Mouse (Mus musculus): Measurements from ENCODE around the gene Pank4. TPM values are rescaled to one million over a fixed set of nuclear protein-coding genes. Genes with fewer than 3 reads are reported as not detected.

The Pank4 gene
- total RNA-seq, 2 experiments from 2014 or later = 37.6 to 39.8 TPM

DNA sequence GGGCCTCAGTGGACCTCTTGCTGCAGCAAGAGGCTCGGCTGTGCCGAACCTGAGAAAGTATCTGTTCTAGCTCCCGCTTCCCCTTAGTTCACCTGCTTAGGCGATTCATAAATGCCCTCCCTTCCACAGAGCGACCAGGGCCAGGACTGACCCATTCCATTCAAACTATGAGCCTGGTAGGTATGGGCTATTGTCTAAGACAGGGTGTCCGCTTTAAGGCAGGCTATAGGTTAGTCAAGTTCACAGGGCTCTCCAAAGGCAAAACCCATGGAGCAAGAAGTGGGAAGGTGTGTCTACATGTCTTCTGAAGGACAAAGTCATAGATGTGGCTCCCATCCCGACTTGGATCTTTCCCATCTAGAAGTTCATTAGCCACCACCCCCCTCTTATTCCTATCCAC is 1.2 kb upstream of the Pank4 start:
- intact Hi-C loops (cut with DNase I) = loop anchor here (10.0 kb wide), 1 partner anchor 282 kb away; the partner anchor contains the start of gene Faap20
- DNase-seq (ENCODE audit: low spot score in 2 of 2) = no peak

DNA sequence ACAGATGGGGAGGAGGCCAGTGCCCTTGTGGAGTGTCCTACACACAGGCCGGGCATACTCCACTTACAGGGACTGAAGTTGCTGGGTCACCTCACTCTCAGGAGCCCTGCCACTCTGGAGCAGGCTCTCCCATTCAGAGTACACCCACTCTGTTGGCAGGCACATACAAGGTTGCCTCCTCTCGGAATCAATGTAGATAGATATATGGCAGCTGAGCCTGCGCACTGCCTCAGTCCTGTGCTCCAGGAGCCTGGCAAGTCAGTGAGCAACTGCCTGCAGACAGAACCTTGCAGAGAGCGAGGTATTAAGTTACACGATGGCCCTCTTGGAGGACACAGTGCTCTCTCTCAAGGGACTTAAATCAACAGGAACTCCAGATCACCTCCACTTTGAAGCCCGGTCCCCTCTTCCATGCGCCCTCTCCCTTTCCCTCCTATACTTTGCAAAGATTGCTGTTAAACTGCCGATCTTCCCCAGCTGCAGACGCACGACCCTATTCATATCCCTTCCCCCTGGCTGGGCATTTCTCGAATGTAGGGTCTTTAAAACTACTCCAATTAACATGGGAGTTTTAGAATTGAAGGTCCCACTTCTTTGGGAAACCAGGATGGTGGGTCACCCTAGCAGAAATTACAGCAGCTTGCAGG is 610 bp upstream of the Pank4 start:
- intact Hi-C loops (cut with DNase I) = loop anchor here (10.0 kb wide), 1 partner anchor 281 kb away; the partner anchor contains the start of gene Faap20
- DNase-seq (ENCODE audit: low spot score in 2 of 2) = peak; percentile 49 to 71

DNA sequence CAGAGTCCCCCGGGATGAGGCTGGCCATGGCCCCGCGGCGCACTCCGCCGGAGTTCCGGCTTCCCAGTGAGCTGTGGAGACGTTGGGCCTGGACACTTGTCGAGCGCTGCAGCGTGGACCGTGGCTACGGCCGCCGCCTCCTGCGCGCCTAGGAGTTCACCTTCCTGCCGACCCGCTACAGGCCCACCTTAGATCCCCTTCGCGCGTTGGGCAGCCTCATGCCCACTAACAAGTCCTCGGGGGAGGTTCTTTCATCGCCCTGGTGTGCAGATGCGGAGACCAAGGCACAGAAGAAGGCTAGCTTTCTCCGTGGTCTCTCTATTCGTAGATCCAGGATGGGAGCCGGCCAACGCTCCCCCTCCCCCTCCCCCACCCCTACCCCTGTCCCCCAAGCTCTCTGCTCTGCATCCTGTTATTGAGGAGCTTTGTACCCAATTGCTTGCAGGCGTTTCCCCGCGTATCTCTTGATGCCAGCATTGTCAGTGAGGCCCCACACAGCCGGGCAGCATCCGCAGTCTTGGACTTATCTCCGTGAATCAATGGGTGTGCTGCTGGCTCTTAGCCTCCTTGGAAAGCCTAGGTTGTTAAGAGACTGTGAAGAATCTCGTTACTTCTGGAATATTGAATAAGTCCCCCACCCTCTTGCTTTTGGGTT is 785 bp downstream of the Pank4 start:
- no peak for DNase-seq (ENCODE audit: low spot score in 2 of 2)
- intact Hi-C loops (cut with DNase I) = loop anchor here (1.0 to 10.0 kb wide), 4 partner anchors 20 to 280 kb away; partner anchors contain the start of gene Faap20

DNA sequence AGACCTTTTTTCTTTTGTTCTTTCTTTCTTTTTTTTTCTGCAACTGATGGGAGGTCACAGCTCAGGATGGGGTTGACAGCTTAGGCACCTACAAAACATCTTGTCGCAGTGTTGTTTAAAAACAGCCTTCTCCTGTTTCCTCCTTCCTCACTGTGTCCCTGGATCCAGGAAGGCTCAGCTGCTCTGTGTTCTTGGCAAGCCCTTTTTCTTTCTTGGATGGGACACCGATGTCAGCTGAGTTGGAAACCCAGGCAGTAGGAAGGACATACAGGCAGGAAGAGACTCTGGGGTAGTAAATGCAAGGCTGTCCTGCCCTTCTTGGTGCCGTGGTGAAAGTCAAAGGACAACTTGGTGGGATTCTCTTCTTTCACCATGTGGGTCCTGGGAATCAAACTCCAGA is 1.9 kb downstream of the Pank4 start:
- intact Hi-C loops (cut with DNase I) = loop anchor here (2.0 to 10.0 kb wide), 2 partner anchors 49 to 279 kb away; partner anchors contain the start of gene Faap20
- no peak for DNase-seq (ENCODE audit: low spot score in 2 of 2)

DNA sequence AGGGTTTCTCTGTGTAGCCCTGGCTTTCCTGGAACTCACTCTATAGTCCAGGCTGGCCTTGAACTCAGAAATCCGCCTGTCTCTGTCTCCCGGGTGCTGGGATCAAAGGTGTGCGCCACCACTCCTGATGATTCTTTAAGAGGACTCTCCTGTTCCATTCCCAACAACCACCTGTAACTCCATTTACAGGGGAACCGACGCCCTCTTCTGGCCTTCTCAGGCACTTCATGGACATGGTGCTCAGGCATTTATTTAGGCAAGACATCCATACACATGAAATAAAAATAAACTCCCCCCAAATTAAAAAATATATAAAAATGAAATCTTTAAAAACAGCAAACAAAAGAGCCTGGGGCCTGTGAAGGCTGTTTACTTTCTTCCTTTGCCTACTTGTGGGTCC is 3.2 kb downstream of the Pank4 start:
- intact Hi-C loops (cut with DNase I) = loop anchor here (10.0 kb wide), 1 partner anchor 278 kb away; the partner anchor contains the start of gene Faap20
- peak in 1 of 2 experiments; percentile 69 for DNase-seq (ENCODE audit: low spot score in 2 of 2)

DNA sequence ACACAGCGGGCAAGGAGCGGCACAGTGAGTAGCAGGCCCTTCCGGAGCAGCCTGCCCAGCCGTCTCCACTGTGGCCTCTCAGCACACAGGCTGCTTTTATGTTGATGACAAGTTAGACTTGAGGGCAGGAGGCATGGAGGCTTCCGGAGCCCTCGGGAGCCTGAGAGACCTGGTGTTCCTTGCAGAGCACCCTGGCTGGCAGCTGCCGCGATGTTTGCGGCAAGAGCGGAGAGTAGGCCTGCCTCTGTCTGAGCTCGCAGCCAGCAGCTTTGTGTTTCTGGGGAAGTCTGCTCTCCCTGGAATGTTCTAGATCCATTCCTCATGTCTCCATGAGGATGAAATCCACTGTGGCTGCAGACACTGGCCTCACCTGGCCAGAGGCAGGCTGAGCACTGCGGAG is 8.6 kb downstream of the Pank4 start:
- DNase-seq (ENCODE audit: low spot score in 2 of 2) = no peak
- intact Hi-C loops (cut with DNase I) = no loop called here

DNA sequence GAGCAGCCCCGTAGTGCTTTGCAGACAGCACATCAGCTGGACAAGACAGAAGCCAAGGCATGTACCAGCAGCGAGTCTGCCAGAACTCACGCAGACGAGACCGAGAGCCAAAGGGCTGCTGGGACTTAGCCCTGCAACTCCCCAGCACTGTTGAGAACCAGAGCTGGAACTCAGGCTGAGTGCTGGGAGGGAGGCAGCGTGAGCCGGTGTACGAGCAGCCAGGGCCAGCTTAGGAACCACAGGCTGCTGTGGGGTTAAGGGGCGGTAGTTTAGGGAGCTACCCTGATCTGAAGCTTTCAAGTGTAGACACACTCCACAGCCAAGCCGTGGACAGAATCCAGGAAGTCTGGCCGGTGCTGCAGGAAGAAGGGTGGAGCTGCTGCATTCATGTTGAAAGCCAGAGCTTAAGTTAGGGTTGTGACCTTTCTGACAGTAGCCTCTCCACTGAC is 10.3 kb downstream of the Pank4 start:
- no peak for DNase-seq (ENCODE audit: low spot score in 2 of 2)
- intact Hi-C loops (cut with DNase I) = no loop called here

DNA sequence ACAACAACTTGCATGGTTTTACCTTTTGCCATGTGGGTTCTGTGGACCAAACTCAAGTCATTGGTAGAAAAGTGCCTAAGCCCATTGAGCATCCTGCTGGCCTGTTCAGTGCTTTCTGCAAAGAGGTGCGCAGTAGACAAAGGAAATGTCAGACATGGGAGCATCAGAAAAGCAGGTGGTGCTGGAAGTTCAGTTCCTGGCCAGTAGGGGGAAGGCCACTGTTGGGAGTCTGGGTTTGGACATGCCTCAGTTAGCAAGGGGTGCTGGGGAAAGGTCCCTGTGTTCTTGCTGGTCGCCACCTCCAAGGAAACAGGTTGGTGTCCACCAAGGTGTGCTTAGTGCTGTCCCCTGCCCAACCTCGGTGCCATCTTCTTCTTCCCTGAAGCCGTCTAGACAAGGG is 16.2 kb downstream of the Pank4 start:
- intact Hi-C loops (cut with DNase I) = loop anchor here (2.0 kb wide), 1 partner anchor 75 kb away; no protein-coding TSS in a partner anchor
- DNase-seq (ENCODE audit: low spot score in 2 of 2) = peak in 1 of 2 experiments; percentile 31

DNA sequence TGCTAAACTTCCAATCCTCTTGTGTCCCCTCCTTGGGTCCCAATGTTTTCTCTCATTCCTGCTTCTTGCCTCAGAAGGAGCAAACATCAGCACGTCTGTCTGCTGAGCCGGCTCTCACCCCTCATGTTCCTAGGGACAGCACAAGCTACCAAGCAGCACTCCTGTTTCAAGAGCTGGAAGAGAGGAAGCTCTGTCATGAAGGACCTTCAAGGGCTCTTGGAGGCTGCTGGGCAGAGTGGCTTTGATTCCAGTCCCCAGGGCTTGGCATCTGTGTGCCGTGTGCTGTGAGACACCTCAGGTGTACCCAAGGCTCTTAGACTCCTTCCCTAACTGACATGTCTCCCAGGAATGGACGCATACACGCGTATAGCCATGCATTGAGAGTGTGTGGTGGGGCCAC is 17.2 kb downstream of the Pank4 start:
- intact Hi-C loops (cut with DNase I) = loop anchor here (1.0 to 2.0 kb wide), 2 partner anchors 74 to 85 kb away; no protein-coding TSS in a partner anchor

DNA sequence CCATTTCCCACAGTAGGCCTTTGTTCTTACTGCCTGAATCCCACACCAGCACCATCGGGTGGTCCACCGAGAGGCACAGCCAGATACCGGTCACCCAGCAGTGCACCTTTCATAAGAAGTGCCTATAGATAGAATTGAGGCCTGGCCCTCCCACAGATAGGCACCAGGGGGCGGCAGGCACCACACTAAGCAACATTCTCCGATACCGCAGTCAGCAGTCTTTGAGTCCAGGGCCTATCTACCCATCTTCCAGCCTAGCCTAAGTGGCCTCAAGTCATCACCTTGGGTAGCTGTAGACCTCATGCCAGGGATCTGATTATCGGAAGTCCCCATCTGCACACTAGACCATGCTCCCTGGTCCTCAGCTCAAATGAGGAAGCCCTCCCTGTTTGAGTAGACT is 17.6 kb downstream of the Pank4 start:
- intact Hi-C loops (cut with DNase I) = loop anchor here (1.0 to 2.0 kb wide), 2 partner anchors 73 to 85 kb away; no protein-coding TSS in a partner anchor
- peak; percentile 80 to 86 for DNase-seq (ENCODE audit: low spot score in 2 of 2)

More for the DNA sequence above, 17.2 kb downstream of the Pank4 start:
- no peak for DNase-seq (ENCODE audit: low spot score in 2 of 2)

DNA sequence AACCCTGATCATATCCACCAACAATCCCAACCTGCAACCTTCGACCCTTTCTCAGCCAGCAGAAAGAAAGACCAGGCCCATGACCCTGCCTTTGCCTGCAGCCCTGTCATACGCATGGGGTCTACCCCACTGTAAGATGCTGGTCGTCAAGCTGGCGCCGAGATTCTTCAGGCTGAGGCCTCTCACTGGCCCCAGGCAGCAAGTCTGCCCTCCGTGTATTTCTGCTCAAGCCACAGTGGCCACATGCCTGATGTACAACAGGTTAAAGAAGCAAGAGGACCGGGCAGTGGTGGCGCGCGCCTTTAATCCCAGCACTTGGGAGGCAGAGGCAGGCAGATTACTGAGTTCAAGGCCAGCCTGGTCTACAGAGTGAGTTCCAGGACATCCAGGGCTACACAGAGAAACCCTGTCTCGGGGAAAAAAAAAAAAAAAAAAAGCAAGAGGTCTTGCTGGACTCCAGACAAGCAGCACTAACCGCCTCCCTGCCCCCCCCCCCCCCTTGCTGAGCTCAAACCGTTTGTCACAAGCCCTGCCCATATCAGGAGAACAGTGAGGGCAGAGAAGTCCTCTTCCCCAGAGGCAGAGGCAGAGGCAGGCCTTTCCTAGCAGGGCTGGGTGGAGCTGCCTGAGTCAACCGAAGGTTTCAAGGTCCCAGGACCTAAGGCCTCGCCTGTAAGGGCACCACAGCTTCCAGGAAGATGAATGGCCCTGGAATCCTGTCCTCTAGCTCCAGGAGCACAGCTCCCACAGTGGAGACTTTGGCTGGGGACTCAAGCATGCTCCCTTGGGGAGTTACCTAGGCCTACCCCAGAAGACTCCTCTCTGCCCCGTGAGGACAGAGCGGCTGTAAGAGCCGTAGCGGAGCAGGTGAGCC is 18.6 kb downstream of the Pank4 start:
- intact Hi-C loops (cut with DNase I) = no loop called here
- DNase-seq (ENCODE audit: low spot score in 2 of 2) = no peak

DNA sequence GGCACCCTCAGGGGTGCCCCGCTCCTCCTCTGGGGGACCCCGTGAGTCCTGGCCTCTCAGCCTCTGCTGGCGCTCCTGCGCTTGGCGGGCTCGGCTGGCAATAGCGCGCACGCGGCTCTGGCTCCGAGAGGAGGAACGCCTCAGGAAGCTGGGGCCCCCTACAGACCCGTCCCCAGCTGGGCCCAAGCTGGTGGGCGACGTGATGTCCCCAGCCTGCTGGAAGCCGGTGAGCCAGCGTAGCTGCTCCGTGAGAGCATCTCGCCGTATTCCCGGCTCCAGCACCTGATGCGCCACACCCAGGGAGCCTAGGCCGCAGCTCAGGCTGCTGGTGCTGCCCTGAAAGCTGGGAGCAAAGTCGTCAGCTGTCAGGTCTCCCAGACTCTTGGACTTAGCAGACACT is 19.8 kb downstream of the Pank4 start:
- DNase-seq (ENCODE audit: low spot score in 2 of 2) = no peak
- intact Hi-C loops (cut with DNase I) = no loop called here

DNA sequence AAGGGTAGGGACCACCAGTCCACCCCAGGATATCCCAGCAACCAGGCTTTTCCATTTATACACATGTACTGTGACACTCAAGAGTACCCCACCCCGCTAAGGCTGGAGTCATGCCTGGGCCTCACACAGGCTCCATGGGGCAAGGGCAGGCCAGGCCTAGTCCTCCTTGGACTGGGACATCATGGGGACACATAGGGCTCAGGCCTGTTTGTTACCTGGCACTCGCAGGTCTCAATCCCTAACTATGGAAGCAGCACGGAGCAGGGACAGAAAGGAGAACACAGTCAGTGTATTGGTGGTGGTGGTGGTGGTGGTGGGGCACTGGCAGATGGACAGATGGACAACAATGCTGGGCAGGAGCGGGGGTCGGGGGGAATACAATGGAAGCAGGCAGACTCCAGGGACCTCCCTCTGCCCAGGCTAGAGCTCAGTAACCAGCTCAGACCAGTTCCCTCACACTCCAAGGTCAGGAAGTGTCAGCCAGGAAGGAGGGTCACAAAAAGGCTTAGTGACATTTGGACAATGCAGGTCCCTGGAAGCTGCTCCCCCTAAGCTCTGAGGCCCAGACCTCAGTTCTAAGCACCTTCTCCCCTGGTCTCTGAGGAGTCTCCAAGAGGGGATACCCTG is 21.3 kb downstream of the Pank4 start:
- no peak for DNase-seq (ENCODE audit: low spot score in 2 of 2)
- intact Hi-C loops (cut with DNase I) = no loop called here

DNA sequence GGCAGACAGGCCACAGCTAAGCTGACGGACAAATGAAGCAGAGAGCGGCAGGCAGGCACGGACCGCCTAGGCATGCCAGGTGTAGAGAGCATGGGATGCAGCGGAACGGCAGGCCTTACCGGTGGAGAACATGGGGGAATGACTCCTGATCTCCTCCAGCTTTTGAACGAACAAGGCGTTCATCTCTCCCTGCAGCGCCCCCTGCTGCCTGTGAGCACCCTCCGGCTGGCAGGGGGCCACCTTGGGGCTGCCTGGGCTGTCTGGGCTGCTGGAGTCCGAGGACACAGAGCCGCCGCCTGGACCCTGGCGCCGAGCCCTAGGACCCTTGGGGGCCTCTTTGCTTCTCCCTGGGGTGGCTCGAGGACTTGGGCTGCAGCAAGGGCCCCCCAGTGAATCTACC is 22.2 kb downstream of the Pank4 start:
- intact Hi-C loops (cut with DNase I) = no loop called here
- peak; percentile 68 to 74 for DNase-seq (ENCODE audit: low spot score in 2 of 2)

DNA sequence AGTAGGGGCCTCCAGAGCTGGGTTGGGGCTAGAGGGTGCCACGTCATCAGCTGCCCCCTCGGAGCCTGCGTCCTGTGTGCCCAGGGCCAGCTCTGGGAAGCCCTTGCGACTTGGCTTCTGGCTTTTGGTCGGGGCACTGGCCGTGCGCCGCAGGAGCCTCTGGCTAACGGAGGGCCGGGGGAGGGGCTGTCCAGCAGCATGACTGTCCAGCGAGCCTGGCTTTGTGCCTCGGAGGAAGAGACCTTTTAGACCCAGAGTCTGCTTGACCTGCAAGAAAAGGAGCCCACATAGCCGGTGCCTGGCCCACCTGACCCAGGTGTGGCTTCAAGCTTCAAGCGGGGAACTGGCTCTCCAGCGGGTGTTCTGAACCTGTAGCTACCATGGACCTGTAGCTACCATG is 22.8 kb downstream of the Pank4 start:
- intact Hi-C loops (cut with DNase I) = no loop called here
- no peak for DNase-seq (ENCODE audit: low spot score in 2 of 2)

DNA sequence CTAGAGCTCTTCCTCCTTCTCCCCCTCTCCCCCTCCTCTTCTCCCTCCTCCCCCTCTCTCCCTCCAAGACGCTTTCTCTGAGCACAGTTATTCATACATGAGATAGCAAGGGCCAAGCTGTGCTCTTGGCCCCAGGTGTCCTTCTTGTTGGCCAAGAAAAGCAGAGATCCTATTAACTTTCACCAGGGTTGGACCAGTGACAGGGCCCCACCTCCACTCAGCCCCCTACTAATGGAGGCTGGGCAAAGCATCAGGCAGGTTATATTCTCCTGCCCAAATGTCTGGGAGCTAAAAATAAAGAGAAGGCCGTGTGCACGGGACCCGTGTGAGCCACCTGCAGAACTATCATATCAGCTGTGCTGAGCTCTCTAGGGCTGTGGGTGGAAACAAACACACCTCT is 31.0 kb downstream of the Pank4 start:
- intact Hi-C loops (cut with DNase I) = no loop called here

DNA sequence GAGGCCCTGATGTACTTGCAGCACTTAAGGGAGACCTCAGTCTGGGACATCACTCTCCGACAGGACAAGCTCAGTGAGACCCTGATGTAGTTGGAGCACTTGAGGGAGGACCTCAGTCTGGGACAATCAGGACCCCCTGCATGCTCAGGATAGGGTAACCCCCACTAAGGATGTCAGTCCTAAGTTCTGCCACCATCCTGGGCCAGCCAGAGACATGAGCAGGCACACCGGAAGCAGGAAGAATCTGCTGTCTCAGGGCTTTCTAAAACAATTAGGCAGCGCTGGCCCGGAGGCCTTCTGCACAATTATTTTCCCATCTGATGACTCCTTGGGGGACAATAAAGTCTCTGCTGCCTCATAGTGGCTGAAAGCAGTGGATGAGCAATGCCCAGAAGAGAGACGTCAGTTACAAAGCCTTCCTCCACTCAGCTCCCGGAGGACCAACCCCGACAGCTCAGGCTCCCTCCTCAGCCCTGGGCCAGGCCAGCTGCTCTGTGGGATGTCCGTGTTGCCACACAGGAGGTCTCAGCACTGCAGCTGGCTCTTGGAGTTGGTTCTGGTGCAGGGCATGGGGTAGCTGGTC is 32.7 kb downstream of the Pank4 start:
- intact Hi-C loops (cut with DNase I) = no loop called here

More for the DNA sequence above, 31.0 kb downstream of the Pank4 start:
- no peak for DNase-seq (ENCODE audit: low spot score in 2 of 2)

DNA sequence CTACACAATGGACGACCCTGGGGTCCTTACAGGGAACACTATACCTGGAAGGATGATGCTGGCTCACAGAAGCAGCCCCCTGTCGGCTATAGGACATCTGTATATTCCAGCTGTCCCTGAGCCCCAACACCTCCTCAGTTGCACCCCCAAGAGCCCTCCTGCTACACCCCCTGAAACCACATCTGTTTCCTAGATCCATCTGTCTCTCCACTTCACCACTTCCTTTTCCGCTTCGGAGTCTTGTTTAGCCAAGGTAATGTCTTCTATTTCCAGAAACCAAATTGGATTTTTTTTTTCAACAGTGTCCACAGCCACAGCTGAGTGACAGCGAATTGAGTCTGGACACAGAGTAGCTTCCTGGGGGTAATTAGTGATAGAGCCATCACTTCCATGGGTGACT is 35.5 kb downstream of the Pank4 start:
- DNase-seq (ENCODE audit: low spot score in 2 of 2) = no peak
- intact Hi-C loops (cut with DNase I) = no loop called here

More for the DNA sequence above, 32.7 kb downstream of the Pank4 start:
- no peak for DNase-seq (ENCODE audit: low spot score in 2 of 2)

DNA sequence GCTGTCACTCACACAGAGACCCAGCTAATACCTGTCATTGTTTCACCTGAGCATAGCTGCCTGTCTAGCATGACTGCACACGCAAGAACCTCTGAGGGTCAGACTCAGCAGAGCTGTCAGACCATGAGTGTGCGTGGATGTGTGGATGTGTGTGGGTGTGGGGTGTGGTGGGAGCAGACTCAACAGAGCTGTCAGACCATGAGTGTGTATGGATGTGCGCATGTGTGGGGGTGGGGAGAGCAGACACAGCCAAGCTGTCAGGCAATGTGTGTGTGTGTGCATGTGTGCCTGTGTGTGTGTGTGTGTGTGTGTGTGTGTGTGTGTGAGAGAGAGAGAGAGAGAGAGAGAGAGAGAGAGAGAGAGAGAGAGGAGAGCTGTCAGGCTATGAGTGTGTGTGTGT is 41.4 kb downstream of the Pank4 start:
- intact Hi-C loops (cut with DNase I) = no loop called here
- no peak for DNase-seq (ENCODE audit: low spot score in 2 of 2)
